Mouse (Mus musculus) inflammation-experienced regulatory T-cells (primary cell): ENCODE results near the gene Slc35c2. TPM values are rescaled to one million over a fixed set of nuclear protein-coding genes. Genes with fewer than 3 reads are reported as not detected.

Experiments used
- polyA plus RNA-seq, 2 experiments: library from polyadenylated mRNA; unstranded; fragments of 100-300 nt; shearing (Covaris generic); gene quantifications; one replicate each; pipeline ENCODE4 v1.2.1; 2017

The Slc35c2 gene
- polyA plus RNA-seq, result 10 to 100 TPM; 57.3 to 60.1 TPM

DNA sequence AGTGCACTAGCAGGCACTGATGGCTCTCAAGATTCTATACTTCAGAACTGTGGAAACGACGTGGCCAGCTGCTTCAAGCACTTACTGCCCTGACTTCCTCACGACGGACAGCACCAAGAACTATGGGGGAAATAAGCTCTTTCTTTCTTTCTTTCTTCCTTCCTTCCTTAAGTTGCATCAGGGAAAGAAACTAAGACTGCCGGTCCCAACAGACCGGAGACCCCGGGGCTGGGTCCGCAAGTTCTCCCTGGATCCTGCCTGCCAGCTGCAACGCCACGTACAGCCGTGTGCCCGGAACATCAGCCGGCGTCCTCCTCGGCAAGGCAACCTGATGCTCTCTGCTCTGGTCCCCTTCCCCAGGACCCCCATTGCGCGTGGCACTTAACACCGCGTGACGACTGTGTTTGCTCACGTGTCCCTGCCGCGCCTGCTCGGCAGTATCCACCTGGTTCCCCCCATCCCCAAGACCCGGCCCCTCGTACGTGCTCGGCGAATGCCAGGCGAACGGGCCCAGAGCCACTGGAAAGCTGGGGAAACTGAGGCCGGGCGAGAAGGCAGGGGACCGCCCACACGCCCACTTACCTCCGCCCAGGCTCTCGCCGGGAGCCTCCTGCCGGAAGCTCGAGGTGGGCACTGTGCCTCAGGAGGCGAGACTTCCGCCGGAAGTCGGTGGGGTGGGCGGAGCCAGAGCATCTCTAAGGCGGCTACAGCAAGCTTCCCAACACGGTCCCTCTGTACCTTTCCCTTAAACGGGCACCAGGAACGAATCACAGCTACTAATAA lies at the start of gene Slc35c2:
Gene Slc35c2, minus strand, starts transcription at position 668 of the 783 bp plus-strand sequence.

GRCm38 (mm10) chr2:165326304-165327190 lies 38.9 kb upstream of the Slc35c2 start, which contains the start of gene Elmo2:
Gene Elmo2, minus strand, starts transcription at chr2:165326479.

GRCm38 (mm10) chr2:165234613-165235291 lies 52.9 kb downstream of the Slc35c2 start, which contains the start of gene Cdh22:
Gene Cdh22, minus strand, starts transcription at chr2:165234853.

Other genes with a start within 250 kb of the Slc35c2 start
- gene Cd40, start 232.2 kb downstream of the Slc35c2 start, polyA plus RNA-seq, result 1 to 10 TPM; 2.4 to 3.3 TPM
- gene 1700025C18Rik, start 197.1 kb downstream of the Slc35c2 start, polyA plus RNA-seq, result not detected
- gene Cdh22, start 53.0 kb downstream of the Slc35c2 start, polyA plus RNA-seq, result under 1 TPM in 1 of 2 experiments, not detected in 1; 0.89 TPM
- 10 to 100 TPM; 50.7 to 68.7 TPM for gene Elmo2, start 38.6 kb upstream of the Slc35c2 start, polyA plus RNA-seq
- not detected for gene Zfp663, start 80.9 kb upstream of the Slc35c2 start, polyA plus RNA-seq
- under 1 TPM in 1 of 2 experiments, not detected in 1; 0.02 TPM for gene Zfp334, start 100.4 kb upstream of the Slc35c2 start, polyA plus RNA-seq
- gene Ocstamp, start 112.5 kb upstream of the Slc35c2 start, polyA plus RNA-seq, result not detected
- gene Slc13a3, start 185.4 kb upstream of the Slc35c2 start, polyA plus RNA-seq, result 1 to 10 TPM in 1 of 2 experiments, under 1 TPM in 1; 0.23 to 3.7 TPM
- 10 to 100 TPM; 43.0 to 61.7 TPM for gene Trp53rka, start 205.5 kb upstream of the Slc35c2 start, polyA plus RNA-seq
- gene Slc2a10, start 215.9 kb upstream of the Slc35c2 start, polyA plus RNA-seq, result 1 to 10 TPM in 1 of 2 experiments, under 1 TPM in 1; 0.10 to 2.0 TPM